Mouse (Mus musculus) midbrain, embryonic 16.5 days (tissue): Measurements from ENCODE around the gene Lclat1. TPM values are rescaled to one million over a fixed set of nuclear protein-coding genes. Genes with fewer than 3 reads are reported as not detected.

Experiments used
- ATAC-seq: fragments of 200-750 bp; cut with Nextera tagmentation; 2 replicates; pipeline ENCODE4 v1.8.0; 2017; ENCODE audit warnings: moderate TSS enrichment
- H3K27ac ChIP-seq: fragments of 300-500 bp; sonication (generic); 2 replicates; pipeline ENCODE4 v1.5.1; 2014; ENCODE audit warnings: mild to moderate bottlenecking, low read length, mixed read lengths
- H3K27me3 ChIP-seq: fragments of 300-500 bp; sonication (generic); 2 replicates; pipeline ENCODE4 v1.6.1; 2014; ENCODE audit warnings: low read depth, low read length, mixed read lengths; ENCODE audit not compliant: control insufficient read depth, insufficient read depth
- H3K36me3 ChIP-seq: fragments of 300-500 bp; sonication (generic); 2 replicates; pipeline ENCODE4 v1.6.1; 2014; ENCODE audit warnings: mild to moderate bottlenecking, low read length, moderate library complexity, mixed read lengths; ENCODE audit not compliant: control insufficient read depth, insufficient read depth
- H3K4me1 ChIP-seq: fragments of 300-500 bp; sonication (generic); 2 replicates; pipeline ENCODE4 v1.6.1; 2014; ENCODE audit warnings: mild to moderate bottlenecking, low read length, mixed read lengths; ENCODE audit not compliant: control insufficient read depth, insufficient read depth
- H3K4me2 ChIP-seq: fragments of 300-500 bp; sonication (generic); 2 replicates; pipeline ENCODE4 v1.6.1; 2014; ENCODE audit warnings: mild to moderate bottlenecking, low read length, mixed read lengths
- H3K4me3 ChIP-seq: fragments of 300-500 bp; sonication (generic); 2 replicates; pipeline ENCODE4 v1.5.1; 2014; ENCODE audit warnings: low read depth, mild to moderate bottlenecking, low read length, moderate library complexity, mixed read lengths
- H3K9ac ChIP-seq: fragments of 300-500 bp; sonication (generic); 2 replicates; pipeline ENCODE4 v1.6.1; 2014; ENCODE audit warnings: low read depth, low read length, mixed read lengths
- H3K9me3 ChIP-seq: fragments of 300-500 bp; sonication (generic); replicated peaks from 2 replicates; pipeline ENCODE4 v1.6.1; 2014; ENCODE audit warnings: mild to moderate bottlenecking, low read length, mixed read lengths; ENCODE audit not compliant: control insufficient read depth, poor library complexity, severe bottlenecking
- WGBS: fragments of 180-500 bp; shearing (Covaris S2); extraction: QIAGEN DNeasy Blood & Tissue Kit; methylation state at CpG from one replicate; pipeline ENCODE4 v1.1.7; 2014; 5-methylcytosine and 5-hydroxymethylcytosine counted together
- polyA plus RNA-seq: library from polyadenylated mRNA; unstranded; fragments of >200 nt; fragmentation: Nextera tagmentation; extraction: Ambion mirVana; gene quantifications from 2 replicates; pipeline ENCODE4 v1.2.1, GENCODE M21; 2015

The Lclat1 gene
- polyA plus RNA-seq, 1 experiment from 2014 or later: 14.5 TPM

DNA sequence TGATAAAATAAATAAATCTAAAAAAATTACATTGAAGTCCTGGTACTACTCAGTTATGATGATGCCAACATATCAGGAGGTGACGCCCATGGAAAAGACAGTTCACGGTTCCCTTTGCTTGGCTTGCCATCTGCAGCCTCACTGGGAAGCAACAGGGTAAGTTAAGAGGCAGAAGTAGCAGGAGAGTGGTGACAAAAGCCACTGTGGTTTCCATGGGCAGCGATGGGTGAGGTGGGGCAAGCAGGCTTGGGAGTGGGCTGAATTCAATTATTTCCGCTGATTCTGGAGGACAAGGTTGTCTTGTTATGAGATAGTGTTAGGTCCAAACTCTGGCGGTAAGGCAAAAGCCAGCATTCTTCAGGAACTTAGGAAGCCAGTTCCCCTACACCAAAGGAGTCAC lies 7.4 kb upstream of the Lclat1 start:
- no peaks in the 10 kb centered on the region for H3K36me3 ChIP-seq
- WGBS: 92% methylated on average over 5 of the region's 5 CpGs
- ATAC-seq: no peak

DNA sequence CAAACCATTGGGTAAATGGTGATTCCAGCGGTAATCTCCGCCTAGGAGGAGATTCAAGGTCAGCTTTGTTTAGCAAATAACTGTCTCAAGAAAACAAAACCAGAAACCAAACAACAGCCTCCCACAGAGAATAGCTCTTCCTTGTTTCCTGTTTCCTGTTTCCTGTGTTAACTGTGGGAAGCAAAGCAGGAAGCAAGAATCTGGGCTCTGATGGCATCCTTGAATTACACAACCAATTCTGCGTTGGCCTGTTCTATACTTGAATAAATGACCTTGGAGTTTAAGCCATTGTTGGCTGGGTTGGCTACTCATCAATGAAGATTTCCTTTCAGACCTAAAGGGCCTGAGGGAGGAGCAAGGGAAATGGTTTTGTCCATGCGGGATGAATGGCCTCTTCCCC lies 5.2 kb upstream of the Lclat1 start:
- no peak overlapping the region for H3K4me2 ChIP-seq
- WGBS: 87% methylated on average over 4 of the region's 4 CpGs

More for the DNA sequence above, 7.4 kb upstream of the Lclat1 start:
- Histone ChIP-seq H3K4me3 (no peak overlapping the region), H3K9ac (no peak overlapping the region), H3K4me2 (no peak overlapping the region), H3K9me3 (no peaks in the 10 kb centered on the region), H3K4me1 (no peaks in the 10 kb centered on the region), H3K27ac (no peak overlapping the region), H3K27me3 (no peaks in the 10 kb centered on the region)

DNA sequence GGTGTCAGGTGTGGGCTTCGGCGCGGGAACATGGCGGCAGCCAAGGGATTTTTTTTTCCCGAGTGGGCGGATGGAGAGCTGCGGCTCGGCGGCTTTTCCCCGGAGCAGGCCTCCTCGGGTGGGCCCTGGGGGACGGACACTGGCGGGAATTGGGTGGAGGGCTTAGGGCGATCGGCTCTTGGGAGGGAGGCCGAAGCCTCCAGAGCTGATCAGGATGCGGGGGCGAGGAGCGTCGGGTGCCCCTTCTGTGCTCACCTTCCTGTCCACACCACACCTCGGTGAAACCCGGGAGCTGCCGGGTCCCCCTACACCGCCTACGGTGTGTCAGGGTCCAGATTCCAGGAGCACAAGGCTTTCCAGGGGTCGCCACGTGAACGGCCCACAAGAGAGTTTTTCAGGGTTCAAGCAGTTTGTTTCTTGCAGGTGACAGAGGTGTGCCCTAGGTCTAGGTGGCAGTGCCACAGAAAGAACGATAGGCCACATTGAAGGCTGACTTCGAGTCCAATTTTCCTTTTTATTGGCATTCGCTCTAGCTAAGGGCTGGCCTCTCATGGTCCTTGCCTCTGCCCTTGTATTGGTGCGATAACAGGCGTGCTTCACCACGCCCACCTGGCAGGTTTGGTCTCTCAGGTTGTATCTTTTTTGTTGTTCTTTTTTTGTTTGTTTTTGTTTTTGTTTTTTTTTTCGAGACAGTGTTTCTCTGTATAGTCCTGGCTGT lies 544 bp downstream of the Lclat1 start:
- Histone ChIP-seq H3K4me3 (peak overlapping the region; percentile 91), H3K4me2 (peak overlapping the region; percentile 92), H3K27ac (peak overlapping the region; percentile 77), H3K27me3 (no peaks in the 10 kb centered on the region), H3K9me3 (no peaks in the 10 kb centered on the region), H3K36me3 (no peaks in the 10 kb centered on the region), H3K9ac (peak overlapping the region; percentile 94), H3K4me1 (peaks cover 9% of the 10 kb centered on the region)
- ATAC-seq: peak; percentile 72
- WGBS: 6% methylated on average over 35 of the region's 35 CpGs

More for the DNA sequence above, 5.2 kb upstream of the Lclat1 start:
- no peak overlapping the region for H3K4me3 ChIP-seq
- no peaks in the 10 kb centered on the region for H3K27me3 ChIP-seq
- H3K4me1 ChIP-seq: no peaks in the 10 kb centered on the region
- no peaks in the 10 kb centered on the region for H3K36me3 ChIP-seq
- no peaks in the 10 kb centered on the region for H3K9me3 ChIP-seq
- no peak overlapping the region for H3K27ac ChIP-seq
- no peak for ATAC-seq
- no peak overlapping the region for H3K9ac ChIP-seq

GRCm38 (mm10) chr17:73108888-73109259 lies 1.1 kb downstream of the Lclat1 start:
- Histone ChIP-seq H3K9me3 (no peaks in the 10 kb centered on the region), H3K27ac (no peak overlapping the region), H3K4me2 (peak overlapping the region; percentile 92), H3K4me1 (peaks cover 9% of the 10 kb centered on the region), H3K4me3 (peak overlapping the region; percentile 91), H3K9ac (peak overlapping the region; percentile 94), H3K36me3 (no peaks in the 10 kb centered on the region), H3K27me3 (no peaks in the 10 kb centered on the region)
- ATAC-seq: no peak
- WGBS: 85% methylated on average over 7 of the region's 7 CpGs

DNA sequence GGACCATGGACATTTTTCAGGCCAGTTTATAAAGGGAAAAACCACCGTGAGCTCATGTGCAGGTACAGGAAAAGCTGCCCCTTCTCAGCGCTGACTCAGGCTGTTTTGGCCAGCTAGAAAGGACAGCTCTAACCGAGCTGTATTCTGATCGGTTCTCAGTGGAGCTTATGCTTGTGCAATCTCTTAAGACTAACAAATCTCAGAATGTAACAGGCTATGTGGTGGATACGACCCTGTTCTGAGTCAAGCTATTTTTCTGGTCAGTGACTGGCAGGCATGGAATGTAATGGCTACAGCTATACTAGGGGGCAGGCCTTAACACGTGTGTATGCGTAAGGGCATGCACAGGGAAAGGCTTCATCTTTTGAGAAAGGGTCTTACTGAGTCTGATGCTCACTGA lies 4.3 kb downstream of the Lclat1 start:
- H3K9me3 ChIP-seq: no peaks in the 10 kb centered on the region
- H3K4me1 ChIP-seq: peaks cover 9% of the 10 kb centered on the region
- H3K36me3 ChIP-seq: no peaks in the 10 kb centered on the region
- no peak for ATAC-seq
- no peaks in the 10 kb centered on the region for H3K27me3 ChIP-seq
- H3K9ac ChIP-seq: no peak overlapping the region
- H3K4me3 ChIP-seq: no peak overlapping the region
- H3K4me2 ChIP-seq: no peak overlapping the region
- 73% methylated on average over 7 of the region's 7 CpGs for WGBS
- H3K27ac ChIP-seq: no peak overlapping the region

GRCm38 (mm10) chr17:73112601-73113000 lies 4.8 kb downstream of the Lclat1 start:
- ATAC-seq: no peak
- no peak overlapping the region for H3K4me3 ChIP-seq
- no peaks in the 10 kb centered on the region for H3K27me3 ChIP-seq
- H3K4me2 ChIP-seq: no peak overlapping the region
- no peak overlapping the region for H3K27ac ChIP-seq
- H3K4me1 ChIP-seq: peaks cover 9% of the 10 kb centered on the region
- 11% methylated on average over 6 of the region's 6 CpGs for WGBS
- H3K36me3 ChIP-seq: no peaks in the 10 kb centered on the region
- H3K9ac ChIP-seq: no peak overlapping the region
- H3K9me3 ChIP-seq: no peaks in the 10 kb centered on the region

DNA sequence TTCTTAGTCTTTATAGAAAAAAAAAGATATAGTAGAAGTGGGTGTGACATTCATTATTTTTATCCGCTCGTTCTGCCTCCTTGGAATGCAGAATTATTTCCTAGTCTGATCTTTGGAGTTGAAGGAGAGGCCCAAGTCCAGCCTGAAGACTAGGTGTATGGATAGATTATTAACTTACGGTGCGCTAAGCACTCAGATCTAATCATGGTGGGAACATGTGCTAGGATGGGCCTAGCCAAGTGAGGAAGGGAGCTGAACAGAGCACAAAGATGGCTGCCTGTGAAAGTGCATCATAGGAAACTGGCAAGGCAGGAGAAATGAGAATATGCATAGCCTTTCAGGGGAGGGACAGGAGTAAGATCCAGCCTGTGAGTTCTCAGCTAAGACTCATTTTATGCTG lies 5.4 kb downstream of the Lclat1 start:
- Histone ChIP-seq H3K27me3 (no peaks in the 10 kb centered on the region), H3K4me1 (peaks cover 9% of the 10 kb centered on the region), H3K36me3 (no peaks in the 10 kb centered on the region), H3K9ac (no peak overlapping the region), H3K4me3 (no peak overlapping the region), H3K4me2 (no peak overlapping the region), H3K27ac (no peak overlapping the region), H3K9me3 (no peaks in the 10 kb centered on the region)
- ATAC-seq: no peak
- WGBS: 94% methylated on average over 4 of the region's 4 CpGs

GRCm38 (mm10) chr17:73118134-73118533 lies 10.3 kb downstream of the Lclat1 start:
- WGBS: 95% methylated on average over 3 of the region's 3 CpGs
- ATAC-seq: no peak
- no peak overlapping the region for H3K4me2 ChIP-seq
- H3K9me3 ChIP-seq: no peaks in the 10 kb centered on the region
- H3K36me3 ChIP-seq: no peaks in the 10 kb centered on the region
- no peak overlapping the region for H3K9ac ChIP-seq
- H3K4me1 ChIP-seq: no peaks in the 10 kb centered on the region
- no peaks in the 10 kb centered on the region for H3K27me3 ChIP-seq
- no peak overlapping the region for H3K4me3 ChIP-seq
- no peak overlapping the region for H3K27ac ChIP-seq

DNA sequence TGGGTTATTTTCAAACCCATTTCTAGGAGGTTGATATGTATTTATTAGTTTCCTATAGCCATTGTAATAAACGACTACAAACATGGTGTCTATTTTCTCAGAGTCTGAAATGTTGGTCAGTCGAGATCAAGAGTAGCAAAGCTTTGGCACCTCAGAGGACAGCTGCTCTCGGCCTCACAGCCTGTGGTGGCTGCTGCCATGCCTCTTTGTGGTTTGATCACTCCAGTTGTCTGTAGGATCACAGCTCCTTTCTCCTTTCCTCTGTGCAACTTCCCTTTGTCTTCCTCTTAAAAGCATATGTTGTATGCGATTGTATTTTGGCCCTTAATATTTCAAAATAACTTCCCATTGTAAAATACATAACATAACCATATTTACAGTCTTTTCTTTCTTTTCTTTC lies 10.9 kb downstream of the Lclat1 start:
- no peaks in the 10 kb centered on the region for H3K9me3 ChIP-seq
- no peak overlapping the region for H3K9ac ChIP-seq
- H3K4me3 ChIP-seq: no peak overlapping the region
- H3K4me2 ChIP-seq: no peak overlapping the region
- no peaks in the 10 kb centered on the region for H3K27me3 ChIP-seq
- WGBS: 88% methylated on average over 4 of the region's 4 CpGs
- H3K27ac ChIP-seq: no peak overlapping the region
- no peak for ATAC-seq
- no peaks in the 10 kb centered on the region for H3K4me1 ChIP-seq
- H3K36me3 ChIP-seq: no peaks in the 10 kb centered on the region
